Mouse (Mus musculus) midbrain, postnatal 0 days (tissue): ENCODE results near the gene Stradb. TPM values are rescaled to one million over a fixed set of nuclear protein-coding genes. Genes with fewer than 3 reads are reported as not detected.
"Not testable (repeated sequence)": the region's sequence is repeated elsewhere in the genome, so short reads cannot be mapped to it uniquely, and the experiment has no call there.

Source experiments
- ATAC-seq: fragments of 200-750 bp; cut with Nextera tagmentation; 2 replicates; pipeline ENCODE4 v1.8.0; 2017; ENCODE audit warnings: moderate number of reproducible peaks, mild to moderate bottlenecking, moderate TSS enrichment, moderate library complexity; ENCODE audit not compliant: low FRiP score
- DNase-seq: peaks from one replicate; pipeline ENCODE4 v3.0.0-alpha.2; 2015; ENCODE audit warnings: low spot score
- H3K27ac ChIP-seq: fragments of 300-500 bp; sonication (generic); 2 replicates; pipeline ENCODE4 v1.5.1; 2014; ENCODE audit warnings: low read depth, mild to moderate bottlenecking, low read length, mixed read lengths
- H3K27me3 ChIP-seq: fragments of 300-500 bp; sonication (generic); 2 replicates; pipeline ENCODE4 v1.6.1; 2014; ENCODE audit warnings: low read length, control low read depth, mixed read lengths; ENCODE audit not compliant: insufficient read depth
- H3K36me3 ChIP-seq: fragments of 300-500 bp; sonication (generic); 2 replicates; pipeline ENCODE4 v1.6.1; 2014; ENCODE audit warnings: low read length, control low read depth, mixed read lengths; ENCODE audit not compliant: insufficient read depth
- H3K4me1 ChIP-seq: fragments of 300-500 bp; sonication (generic); 2 replicates; pipeline ENCODE4 v1.6.1; 2014; ENCODE audit warnings: mild to moderate bottlenecking, control low read depth, antibody characterized with exemption, low read length, mixed read lengths; ENCODE audit not compliant: insufficient read depth
- H3K4me2 ChIP-seq: fragments of 300-500 bp; sonication (generic); 2 replicates; pipeline ENCODE4 v1.6.1; 2014; ENCODE audit warnings: low read depth, mild to moderate bottlenecking, low read length, mixed read lengths; ENCODE audit not compliant: poor library complexity, severe bottlenecking
- H3K4me3 ChIP-seq: fragments of 300-500 bp; sonication (generic); 2 replicates; pipeline ENCODE4 v1.5.1; 2014; ENCODE audit warnings: low read depth, mild to moderate bottlenecking, low read length, moderate library complexity
- H3K9ac ChIP-seq: fragments of 300-500 bp; sonication (generic); replicated peaks from 2 replicates; pipeline ENCODE4 v1.6.1; 2014; ENCODE audit warnings: mild to moderate bottlenecking, low read length, moderate library complexity, mixed read lengths; ENCODE audit not compliant: poor library complexity, severe bottlenecking
- H3K9me3 ChIP-seq: fragments of 300-500 bp; sonication (generic); 2 replicates; pipeline ENCODE4 v1.6.1; 2016; ENCODE audit warnings: low read length, control low read depth
- CTCF ChIP-seq: IDR thresholded peaks from 2 replicates; pipeline ENCODE4 v1.5.1; 2016; ENCODE audit warnings: antibody characterized with exemption, mild to moderate bottlenecking
- WGBS: fragments of 180-500 bp; shearing (Covaris S2); extraction: QIAGEN DNeasy Blood & Tissue Kit; methylation state at CpG from one replicate; pipeline ENCODE4 v1.1.7; 2014; 5-methylcytosine and 5-hydroxymethylcytosine counted together
- polyA plus RNA-seq: library from polyadenylated mRNA; unstranded; fragments of >200 nt; fragmentation: Nextera tagmentation; extraction: Ambion mirVana; gene quantifications from 2 replicates; pipeline ENCODE4 v1.2.1, GENCODE M21; 2015
- total RNA-seq: library from RNA; depleted of rRNA; stranded (reverse); fragments of >200 nt; gene quantifications from 2 replicates; pipeline ENCODE4 v1.2.3, GENCODE M21; 2014

Gene Stradb
- total and polyA plus RNA-seq, 2 experiments from 2014 or later, result 53.3 to 108 TPM

- Histone ChIP-seq H3K4me3 (no peak overlapping the region), H3K27me3 (no peaks in the 10 kb centered on the region), H3K9me3 (no peaks in the 10 kb centered on the region), H3K4me1 (no peaks in the 10 kb centered on the region), H3K36me3 (no peaks in the 10 kb centered on the region), H3K9ac (no peak overlapping the region), H3K27ac (no peak overlapping the region), H3K4me2 (no peak overlapping the region)
- WGBS, result 56% methylated on average over 4 of the region's 4 CpGs
- DNase-seq (no peak), ATAC-seq (no peak)
- no peak for TF ChIP-seq CTCF
Observed at GRCm38 (mm10) chr1:58952997-58953396, 20.3 kb upstream of the Stradb start.

- Histone ChIP-seq H3K4me1 (no peaks in the 10 kb centered on the region), H3K9me3 (no peaks in the 10 kb centered on the region), H3K4me3 (no peak overlapping the region), H3K4me2 (no peak overlapping the region), H3K9ac (no peak overlapping the region), H3K27ac (no peak overlapping the region), H3K27me3 (no peaks in the 10 kb centered on the region), H3K36me3 (no peaks in the 10 kb centered on the region)
- TF ChIP-seq CTCF, result no peak
- 94% methylated on average over 9 of the region's 9 CpGs for WGBS
- ATAC-seq, result no peak
- no peak for DNase-seq
Observed at GRCm38 (mm10) chr1:58953686-58954434, 19.5 kb upstream of the Stradb start.

- Histone ChIP-seq H3K9me3 (no peaks in the 10 kb centered on the region), H3K36me3 (no peaks in the 10 kb centered on the region), H3K4me1 (no peaks in the 10 kb centered on the region), H3K4me2 (no peak overlapping the region), H3K4me3 (no peak overlapping the region), H3K27me3 (no peaks in the 10 kb centered on the region), H3K27ac (no peak overlapping the region), H3K9ac (no peak overlapping the region)
- ATAC-seq (no peak), DNase-seq (no peak)
- no peak for TF ChIP-seq CTCF
- WGBS, result 77% methylated on average over 8 of the region's 8 CpGs
Observed at GRCm38 (mm10) chr1:58954578-58955410, 18.5 kb upstream of the Stradb start.

GRCm38 (mm10) chr1:58955716-58956115 is 17.6 kb upstream of the Stradb start:
- H3K27me3 ChIP-seq, result no peaks in the 10 kb centered on the region
- H3K9ac ChIP-seq, result no peak overlapping the region
- H3K4me3 ChIP-seq, result no peak overlapping the region
- H3K4me2 ChIP-seq, result no peak overlapping the region
- WGBS, result 80% methylated on average over 3 of the region's 3 CpGs
- H3K27ac ChIP-seq, result no peak overlapping the region
- H3K4me1 ChIP-seq, result no peaks in the 10 kb centered on the region
- H3K9me3 ChIP-seq, result no peaks in the 10 kb centered on the region
- no peak for DNase-seq
- no peak for ATAC-seq
- H3K36me3 ChIP-seq, result no peaks in the 10 kb centered on the region
- TF ChIP-seq CTCF, result no peak

- DNase-seq (no peak), ATAC-seq (no peak)
- H3K9ac ChIP-seq, result no peak overlapping the region
- WGBS, result 83% methylated on average over 9 of the region's 9 CpGs
- no peaks in the 10 kb centered on the region for H3K4me1 ChIP-seq
- H3K4me2 ChIP-seq, result no peak overlapping the region
- no peak overlapping the region for H3K4me3 ChIP-seq
- no peaks in the 10 kb centered on the region for H3K9me3 ChIP-seq
- no peak for TF ChIP-seq CTCF
- no peaks in the 10 kb centered on the region for H3K27me3 ChIP-seq
- H3K27ac ChIP-seq, result no peak overlapping the region
- H3K36me3 ChIP-seq, result no peaks in the 10 kb centered on the region
Observed at GRCm38 (mm10) chr1:58956229-58956628, 17.1 kb upstream of the Stradb start.

GRCm38 (mm10) chr1:58957931-58958330 is 15.4 kb upstream of the Stradb start:
- Histone ChIP-seq H3K27ac (no peak overlapping the region), H3K4me3 (no peak overlapping the region), H3K4me2 (no peak overlapping the region), H3K9me3 (no peaks in the 10 kb centered on the region), H3K9ac (no peak overlapping the region), H3K36me3 (no peaks in the 10 kb centered on the region), H3K4me1 (no peaks in the 10 kb centered on the region), H3K27me3 (no peaks in the 10 kb centered on the region)
- ATAC-seq (no peak), DNase-seq (no peak)
- 55% methylated on average over 2 of the region's 2 CpGs for WGBS
- TF ChIP-seq CTCF, result no peak

- H3K27ac ChIP-seq, H3K9me3 ChIP-seq, ATAC-seq, H3K27me3 ChIP-seq, H3K4me3 ChIP-seq, H3K4me1 ChIP-seq, H3K36me3 ChIP-seq, H3K4me2 ChIP-seq, H3K9ac ChIP-seq: not testable (repeated sequence)
- 66% methylated on average over 16 of the region's 16 CpGs for WGBS
- peak; percentile 24 for DNase-seq
Observed at GRCm38 (mm10) chr1:58958789-58959526, 14.4 kb upstream of the Stradb start.
